Mouse (Mus musculus): ENCODE results near the gene Hipk2. TPM values are rescaled to one million over a fixed set of nuclear protein-coding genes. Genes with fewer than 3 reads are reported as not detected.

Gene Hipk2
- polyA plus RNA-seq, 1 experiment from 2014 or later: 21.8 TPM

DNA sequence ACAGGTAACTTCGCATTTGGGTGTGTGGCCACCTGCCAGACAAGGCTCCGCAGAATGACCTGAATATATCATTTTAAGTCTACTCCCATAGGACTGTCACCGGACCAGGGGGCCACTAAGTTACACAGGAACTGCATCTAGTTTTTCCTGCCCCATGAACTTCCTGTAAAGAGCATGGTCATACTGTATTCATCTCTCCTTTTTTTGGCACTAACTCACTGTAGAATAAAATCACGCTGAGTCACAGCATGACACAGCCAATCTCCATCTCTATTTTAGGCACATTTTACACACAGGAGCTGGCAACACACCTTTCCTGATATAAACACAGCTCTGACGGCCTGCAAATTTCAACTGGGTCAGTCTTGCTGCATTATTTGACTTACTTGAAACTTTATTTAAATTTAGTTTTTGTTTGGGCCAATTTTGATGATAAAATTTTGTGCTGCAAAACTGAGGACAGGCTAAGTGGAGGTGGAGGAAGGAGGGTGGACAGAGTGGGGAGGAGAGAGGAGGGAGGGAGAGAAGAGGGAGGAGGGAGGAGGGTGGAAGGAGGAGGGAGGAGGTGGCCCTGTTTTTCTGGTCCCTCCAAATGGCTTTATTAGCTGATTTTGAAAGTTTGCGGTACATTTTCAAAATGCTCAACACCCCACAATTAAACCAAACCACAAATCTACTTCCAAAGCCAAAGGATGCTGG, 88.0 kb downstream of the Hipk2 start:
- Histone ChIP-seq H3K4me3 (no peak overlapping the region), H3K27ac (no peak overlapping the region), H3K4me1 (no peaks in the 10 kb centered on the region), H3K9me3 (replicated peaks) (no peaks in the 10 kb centered on the region), H3K27me3 (ENCODE audit: low read depth, poor library complexity, severe bottlenecking) (no peaks in the 10 kb centered on the region), H3K36me3 (peaks cover 31% of the 10 kb centered on the region)
- DNase-seq (ENCODE audit: low spot score): no peak
- WGBS: 89% methylated on average over 6 of the region's 6 CpGs

DNA sequence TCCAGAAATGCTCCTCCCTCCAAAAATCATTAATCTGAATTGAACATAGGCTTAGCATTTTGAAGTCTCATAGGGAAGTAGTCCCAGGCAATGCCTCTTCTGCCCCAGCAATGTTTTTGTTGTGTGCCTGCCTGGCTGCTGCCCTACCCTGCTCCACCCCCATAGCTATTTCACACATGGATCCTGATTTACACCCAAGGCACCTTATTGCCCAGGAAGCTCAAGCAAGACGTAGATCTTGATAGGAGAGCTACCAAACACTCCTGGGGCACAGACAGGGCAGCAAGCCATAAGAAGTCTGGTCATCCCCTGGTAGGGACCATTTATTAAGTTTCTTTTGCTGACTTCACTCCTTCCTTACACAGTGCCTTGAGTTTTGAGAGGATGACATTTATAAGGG, 88.8 kb downstream of the Hipk2 start:
- H3K4me3 ChIP-seq: no peak overlapping the region
- DNase-seq (ENCODE audit: low spot score): no peak
- WGBS: 23% methylated on average over 1 of the region's 1 CpGs

DNA sequence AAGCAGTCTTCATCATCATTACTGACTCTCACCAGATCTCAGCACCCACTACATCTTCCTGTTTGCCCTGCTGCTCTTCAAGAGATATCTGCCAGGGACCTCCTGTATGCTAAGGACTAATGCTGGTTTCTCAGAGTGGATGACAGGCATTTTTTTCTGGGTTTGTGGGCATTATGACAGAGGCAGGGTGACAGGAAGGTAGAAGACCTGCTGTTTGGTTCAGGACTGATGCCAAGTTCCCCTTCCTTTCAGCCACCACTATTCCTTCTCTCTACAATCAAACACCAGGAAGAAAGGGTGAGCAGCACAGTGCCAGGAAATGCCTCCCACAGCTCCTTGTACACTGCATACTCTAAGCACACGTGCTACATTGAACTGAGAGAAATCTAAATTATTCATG, 90.2 kb downstream of the Hipk2 start:
- no peaks in the 10 kb centered on the region for H3K4me1 ChIP-seq
- 83% methylated on average over 1 of the region's 1 CpGs for WGBS

More for the DNA sequence above, 88.8 kb downstream of the Hipk2 start:
- Histone ChIP-seq H3K27ac (no peak overlapping the region), H3K36me3 (peaks cover 28% of the 10 kb centered on the region), H3K9me3 (replicated peaks) (no peaks in the 10 kb centered on the region), H3K27me3 (ENCODE audit: low read depth, poor library complexity, severe bottlenecking) (no peaks in the 10 kb centered on the region), H3K4me1 (no peaks in the 10 kb centered on the region)

DNA sequence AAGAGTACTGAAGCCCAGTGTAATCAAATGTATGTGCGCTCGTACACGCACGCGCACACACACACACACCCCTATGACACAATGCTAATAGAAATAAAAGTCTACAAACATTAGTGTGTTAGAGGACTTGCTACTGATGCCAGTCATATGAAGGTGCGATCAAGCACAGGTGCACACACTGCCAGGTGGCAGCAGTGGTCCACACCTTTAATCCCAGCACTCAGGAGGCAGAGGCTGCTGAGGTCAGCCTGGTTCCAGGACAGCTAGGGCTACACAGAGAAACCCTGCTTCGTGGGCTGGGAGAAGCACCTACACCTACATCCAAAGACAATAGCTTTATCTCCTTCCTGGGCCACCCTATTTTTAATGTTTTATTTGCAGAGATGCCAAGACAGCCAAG, 96.6 kb downstream of the Hipk2 start:
- Histone ChIP-seq H3K27ac (no peak overlapping the region), H3K4me1 (peaks cover 8% of the 10 kb centered on the region; the same call in 1 of the 2 replicates), H3K27me3 (ENCODE audit: low read depth, poor library complexity, severe bottlenecking) (no peaks in the 10 kb centered on the region), H3K4me3 (no peak overlapping the region), H3K9me3 (replicated peaks) (no peaks in the 10 kb centered on the region), H3K36me3 (no peaks in the 10 kb centered on the region)
- DNase-seq (ENCODE audit: low spot score): no peak
- WGBS: 97% methylated on average over 7 of the region's 7 CpGs

More for the DNA sequence above, 90.2 kb downstream of the Hipk2 start:
- Histone ChIP-seq H3K9me3 (replicated peaks) (no peaks in the 10 kb centered on the region), H3K4me3 (no peak overlapping the region), H3K36me3 (peaks cover 17% of the 10 kb centered on the region; the same call in 1 of the 2 replicates), H3K27ac (no peak overlapping the region), H3K27me3 (ENCODE audit: low read depth, poor library complexity, severe bottlenecking) (no peaks in the 10 kb centered on the region)
- no peak for DNase-seq (ENCODE audit: low spot score)

DNA sequence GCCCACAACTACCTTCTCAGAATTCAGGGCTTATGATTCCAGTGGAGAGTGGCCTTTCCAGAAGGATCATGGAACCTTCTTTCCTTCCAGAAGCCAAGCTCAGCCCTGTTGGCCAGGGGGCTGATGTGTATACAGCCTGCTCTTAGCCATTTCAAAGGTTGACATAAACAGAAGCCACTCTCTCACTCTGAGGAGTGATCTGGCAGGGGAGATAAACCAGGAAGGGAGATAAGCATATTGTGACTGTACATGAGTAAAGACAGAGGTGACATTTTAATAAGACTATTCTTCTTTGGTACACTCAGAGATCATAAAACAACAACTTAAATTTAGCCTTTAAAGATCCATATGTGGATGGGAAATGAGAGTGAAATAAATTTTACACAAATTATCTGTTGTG, 97.1 kb downstream of the Hipk2 start:
- H3K4me1 ChIP-seq: peaks cover 8% of the 10 kb centered on the region; the same call in 1 of the 2 replicates
- H3K27me3 ChIP-seq (ENCODE audit: low read depth, poor library complexity, severe bottlenecking): no peaks in the 10 kb centered on the region
- DNase-seq (ENCODE audit: low spot score): no peak
- no peaks in the 10 kb centered on the region for H3K9me3 ChIP-seq (replicated peaks)
- H3K27ac ChIP-seq: no peak overlapping the region
- H3K4me3 ChIP-seq: no peak overlapping the region
- H3K36me3 ChIP-seq: no peaks in the 10 kb centered on the region

DNA sequence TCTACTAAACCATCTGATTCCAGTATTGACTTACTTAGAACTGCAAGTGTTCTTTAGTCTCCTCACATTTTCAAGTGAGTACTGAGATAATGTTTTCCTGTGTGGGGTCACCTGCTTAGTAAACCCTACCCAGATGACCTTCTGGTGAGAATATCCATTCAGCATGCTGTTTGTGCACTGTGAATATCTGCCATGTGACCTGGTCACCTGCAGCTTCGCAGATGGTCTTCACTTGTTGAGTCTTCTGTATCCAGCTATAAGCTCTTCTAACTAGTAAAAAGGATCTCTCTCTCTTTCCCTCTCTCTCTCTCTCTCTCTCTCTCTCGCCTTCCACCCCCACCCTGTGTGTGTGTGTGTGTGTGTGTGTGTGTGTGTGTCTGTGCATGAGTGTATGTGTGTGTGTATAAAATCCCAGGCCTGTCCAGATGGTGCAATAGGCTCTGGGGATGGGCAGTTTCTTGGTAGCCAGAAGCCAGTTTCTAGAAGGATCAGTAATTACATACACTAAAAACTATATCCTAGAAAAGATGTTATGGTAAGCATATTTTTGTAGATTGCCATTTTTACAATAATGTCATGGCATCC, 99.9 kb downstream of the Hipk2 start:
- peaks cover 8% of the 10 kb centered on the region; the same call in 1 of the 2 replicates for H3K4me1 ChIP-seq

DNA sequence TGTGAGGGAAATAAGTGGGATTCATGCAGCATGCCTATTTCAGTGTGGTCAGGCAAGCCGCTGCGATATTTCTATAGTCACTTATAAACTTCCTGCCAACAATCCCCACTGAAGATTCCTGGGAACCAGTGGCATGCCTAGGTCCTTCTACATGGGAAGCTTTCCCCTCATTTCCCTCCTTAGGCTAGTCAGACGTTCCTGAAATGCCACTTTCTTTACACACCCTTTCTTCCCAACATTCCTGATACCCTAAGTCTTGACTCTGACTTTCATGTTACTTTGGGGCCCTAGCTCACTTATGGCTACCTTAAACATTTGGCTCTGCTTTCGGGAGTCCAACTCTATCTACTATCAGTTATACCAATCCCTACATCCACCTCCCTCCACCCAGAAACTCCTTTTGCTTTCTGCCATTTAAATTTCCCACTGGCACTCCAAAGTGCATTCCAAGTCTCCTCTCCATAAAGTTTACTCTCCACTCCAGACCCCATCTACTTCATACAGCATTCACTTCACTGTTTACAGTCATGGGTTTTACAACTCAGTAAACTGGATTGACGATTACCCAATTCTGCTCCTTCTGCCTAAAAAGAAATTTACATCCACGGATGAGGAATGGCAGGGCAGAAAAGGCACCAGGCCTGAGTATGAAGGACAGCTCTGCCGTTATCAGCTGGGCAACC, 103.0 kb downstream of the Hipk2 start:
- peaks cover 19% of the 10 kb centered on the region for H3K36me3 ChIP-seq
- H3K27me3 ChIP-seq (ENCODE audit: low read depth, poor library complexity, severe bottlenecking): no peaks in the 10 kb centered on the region
- no peak overlapping the region for H3K4me3 ChIP-seq
- H3K4me1 ChIP-seq: peaks cover 8% of the 10 kb centered on the region; the same call in 1 of the 2 replicates
- H3K9me3 ChIP-seq (replicated peaks): no peaks in the 10 kb centered on the region
- 79% methylated on average over 7 of the region's 7 CpGs for WGBS
- DNase-seq (ENCODE audit: low spot score): no peak
- no peak overlapping the region for H3K27ac ChIP-seq

More for the DNA sequence above, 99.9 kb downstream of the Hipk2 start:
- Histone ChIP-seq H3K9me3 (replicated peaks) (no peaks in the 10 kb centered on the region), H3K27me3 (ENCODE audit: low read depth, poor library complexity, severe bottlenecking) (no peaks in the 10 kb centered on the region), H3K27ac (no peak overlapping the region), H3K4me3 (no peak overlapping the region), H3K36me3 (0 out of 2 replicates have a peak, but pooled peaks cover under 1% of the 10 kb centered on the region)
- WGBS: 86% methylated on average over 2 of the region's 2 CpGs
- no peak for DNase-seq (ENCODE audit: low spot score)

DNA sequence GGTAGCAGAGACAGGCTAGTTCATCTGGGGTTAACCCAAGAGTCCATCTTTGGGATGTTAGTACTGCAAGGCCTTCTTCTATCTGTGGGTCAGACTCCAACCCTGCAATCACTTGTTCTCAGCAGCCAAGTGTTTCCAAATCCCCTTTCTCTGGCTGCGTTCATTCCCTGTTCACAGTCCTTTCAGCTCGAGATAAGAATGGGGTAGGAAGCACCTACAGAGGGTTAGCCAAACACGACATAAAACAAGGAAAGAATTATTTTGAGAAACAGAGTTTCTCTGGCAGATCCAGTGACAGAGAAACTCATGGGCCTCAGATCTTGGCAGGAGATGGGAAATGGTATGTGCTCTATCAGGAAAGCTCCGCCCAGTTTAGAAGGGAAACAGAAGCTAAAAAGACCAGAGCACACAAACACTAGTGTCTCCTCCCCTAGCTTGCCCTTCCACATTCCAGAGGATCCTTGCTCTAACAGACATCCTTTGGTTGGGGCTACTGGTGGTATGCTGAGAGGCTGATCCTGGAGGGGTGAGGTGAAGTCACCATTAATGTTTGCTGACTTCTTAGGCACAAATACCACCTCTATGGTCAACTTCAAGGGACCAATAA, 104.8 kb downstream of the Hipk2 start:
- Histone ChIP-seq H3K4me3 (no peak overlapping the region), H3K9me3 (replicated peaks) (no peaks in the 10 kb centered on the region), H3K27me3 (ENCODE audit: low read depth, poor library complexity, severe bottlenecking) (no peaks in the 10 kb centered on the region), H3K27ac (no peak overlapping the region), H3K36me3 (peaks cover 37% of the 10 kb centered on the region), H3K4me1 (peaks cover 8% of the 10 kb centered on the region; the same call in 1 of the 2 replicates)
- no peak for DNase-seq (ENCODE audit: low spot score)
- 79% methylated on average over 4 of the region's 4 CpGs for WGBS

DNA sequence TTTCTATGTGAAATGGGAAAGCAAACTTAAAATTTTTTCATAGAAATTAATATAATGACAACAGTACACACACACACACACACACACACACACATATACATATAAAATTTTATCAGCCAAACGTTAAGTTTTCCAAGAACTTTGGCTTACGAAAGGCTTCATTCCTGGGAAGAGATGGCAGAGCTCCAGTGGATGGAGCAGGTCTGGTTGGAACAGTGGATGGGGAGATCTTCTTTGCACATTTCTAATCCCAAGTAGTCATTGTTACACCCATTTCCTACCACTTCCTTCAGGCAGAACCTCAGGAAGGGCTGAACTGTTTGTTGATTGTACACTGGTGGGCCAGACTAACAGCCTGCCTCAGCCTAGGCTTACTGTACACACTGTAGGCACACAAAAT, 106.3 kb downstream of the Hipk2 start:
- Histone ChIP-seq H3K36me3 (peaks cover 46% of the 10 kb centered on the region), H3K9me3 (replicated peaks) (no peaks in the 10 kb centered on the region), H3K27me3 (ENCODE audit: low read depth, poor library complexity, severe bottlenecking) (no peaks in the 10 kb centered on the region), H3K4me1 (no peaks in the 10 kb centered on the region), H3K27ac (no peak overlapping the region), H3K4me3 (no peak overlapping the region)
- DNase-seq (ENCODE audit: low spot score): no peak
- 93% methylated on average over 2 of the region's 2 CpGs for WGBS

DNA sequence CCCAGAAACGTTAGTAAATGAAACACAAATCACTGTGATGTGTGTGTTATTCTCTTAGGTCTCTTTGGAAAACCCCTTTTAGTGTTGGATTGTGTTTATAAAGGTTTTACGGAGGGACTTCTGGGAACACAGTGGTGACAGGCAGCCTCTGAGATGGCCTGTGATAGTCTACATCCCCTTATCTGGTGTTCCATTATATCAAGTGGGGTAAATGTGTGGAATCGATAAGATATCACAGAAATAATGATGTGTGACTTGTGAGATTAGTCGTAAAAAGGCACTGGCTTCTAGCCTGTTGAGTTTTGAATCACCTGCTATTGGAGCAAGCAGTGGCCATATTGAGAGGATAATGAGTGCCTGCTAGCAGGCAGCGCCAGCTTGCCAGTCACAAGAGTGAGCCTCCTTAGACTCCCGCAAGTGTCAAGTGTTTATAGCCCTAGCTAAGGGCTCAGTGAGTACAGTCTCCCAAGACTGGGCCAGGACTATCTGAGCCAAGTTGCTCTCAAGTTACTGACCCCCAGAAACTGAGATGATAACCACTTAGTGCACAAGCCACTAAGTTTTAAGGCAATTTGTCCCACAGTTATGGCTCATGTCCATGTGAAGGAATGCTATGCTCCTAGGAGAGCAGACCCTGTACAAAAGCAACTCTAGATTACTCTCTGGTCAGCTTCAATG, 113.2 kb downstream of the Hipk2 start:
- Histone ChIP-seq H3K27ac (no peak overlapping the region), H3K4me3 (no peak overlapping the region), H3K36me3 (peaks cover 30% of the 10 kb centered on the region), H3K27me3 (ENCODE audit: low read depth, poor library complexity, severe bottlenecking) (no peaks in the 10 kb centered on the region), H3K4me1 (peaks cover 9% of the 10 kb centered on the region), H3K9me3 (replicated peaks) (no peaks in the 10 kb centered on the region)
- no peak for DNase-seq (ENCODE audit: low spot score)
- WGBS: 79% methylated on average over 6 of the region's 6 CpGs

DNA sequence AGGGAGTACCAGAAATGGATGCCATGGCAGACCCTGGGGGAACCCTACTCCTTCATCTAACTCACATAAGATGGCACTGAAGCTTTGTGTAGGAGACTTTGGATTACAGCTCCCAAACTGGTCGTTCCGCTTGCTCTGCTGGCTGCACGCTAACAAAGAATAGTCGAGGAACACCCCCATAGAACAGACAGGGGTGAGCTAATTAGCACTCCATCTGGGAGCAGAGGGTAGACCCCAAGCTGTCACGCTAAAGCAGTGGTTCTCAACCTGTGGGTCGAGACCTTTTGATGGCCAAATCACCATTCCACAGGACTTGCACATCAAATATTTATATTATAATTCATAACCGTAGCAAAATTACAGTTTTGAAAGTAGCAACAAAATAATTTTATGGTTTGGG, 114.0 kb downstream of the Hipk2 start:
- WGBS: 89% methylated on average over 7 of the region's 7 CpGs
- peaks cover 23% of the 10 kb centered on the region for H3K36me3 ChIP-seq
- peaks cover 9% of the 10 kb centered on the region for H3K4me1 ChIP-seq
- no peak overlapping the region for H3K4me3 ChIP-seq
- no peaks in the 10 kb centered on the region for H3K27me3 ChIP-seq (ENCODE audit: low read depth, poor library complexity, severe bottlenecking)
- DNase-seq (ENCODE audit: low spot score): no peak
- no peaks in the 10 kb centered on the region for H3K9me3 ChIP-seq (replicated peaks)
- H3K27ac ChIP-seq: no peak overlapping the region

DNA sequence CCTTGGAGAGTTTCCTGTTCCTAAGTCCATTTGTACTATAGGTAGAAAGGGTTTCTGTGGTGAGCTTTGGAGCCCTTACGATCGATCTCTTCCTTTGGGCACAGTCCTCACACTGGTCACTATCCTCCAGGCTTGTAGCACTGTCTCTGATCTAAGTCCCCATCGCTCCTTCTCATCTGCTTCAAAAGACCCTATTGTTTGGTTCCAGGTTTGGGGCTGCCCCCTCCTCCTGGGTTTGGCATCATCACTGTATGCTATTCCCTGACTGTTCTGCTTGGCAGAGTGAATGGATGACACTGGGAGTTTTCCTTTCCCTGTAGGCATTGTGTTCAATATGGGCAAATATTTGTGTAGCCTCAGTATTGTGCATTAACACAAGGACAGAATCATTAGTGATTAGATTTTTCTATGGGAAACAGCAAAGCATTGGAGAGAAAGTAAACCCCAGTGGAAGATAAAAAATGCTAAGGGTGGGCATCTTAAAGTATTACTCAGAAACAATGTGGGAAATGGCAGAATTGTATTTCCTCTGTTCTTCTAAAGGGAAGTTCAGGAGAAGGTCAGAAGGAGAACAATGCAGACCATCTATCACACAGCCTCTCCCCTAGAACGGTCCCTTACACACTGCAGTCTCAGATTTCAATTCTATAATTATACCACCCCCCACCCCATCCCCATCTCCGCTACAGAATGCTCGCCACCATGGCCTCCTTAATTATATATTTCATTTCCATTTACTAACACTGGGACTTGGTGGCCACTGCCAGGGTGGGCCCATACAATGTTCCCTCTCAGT, 114.9 kb downstream of the Hipk2 start:
- Histone ChIP-seq H3K36me3 (peaks cover 14% of the 10 kb centered on the region), H3K27ac (no peak overlapping the region), H3K4me3 (no peak overlapping the region), H3K27me3 (ENCODE audit: low read depth, poor library complexity, severe bottlenecking) (no peaks in the 10 kb centered on the region), H3K4me1 (peaks cover 9% of the 10 kb centered on the region), H3K9me3 (replicated peaks) (no peaks in the 10 kb centered on the region)
- WGBS: 73% methylated on average over 6 of the region's 6 CpGs
- DNase-seq (ENCODE audit: low spot score): no peak
